Mouse (Mus musculus): ENCODE results near the gene Dnm2.
A peak's percentile ranks its signal among the peaks of the same experiment; 100 is the strongest.

The Dnm2 gene

DNA sequence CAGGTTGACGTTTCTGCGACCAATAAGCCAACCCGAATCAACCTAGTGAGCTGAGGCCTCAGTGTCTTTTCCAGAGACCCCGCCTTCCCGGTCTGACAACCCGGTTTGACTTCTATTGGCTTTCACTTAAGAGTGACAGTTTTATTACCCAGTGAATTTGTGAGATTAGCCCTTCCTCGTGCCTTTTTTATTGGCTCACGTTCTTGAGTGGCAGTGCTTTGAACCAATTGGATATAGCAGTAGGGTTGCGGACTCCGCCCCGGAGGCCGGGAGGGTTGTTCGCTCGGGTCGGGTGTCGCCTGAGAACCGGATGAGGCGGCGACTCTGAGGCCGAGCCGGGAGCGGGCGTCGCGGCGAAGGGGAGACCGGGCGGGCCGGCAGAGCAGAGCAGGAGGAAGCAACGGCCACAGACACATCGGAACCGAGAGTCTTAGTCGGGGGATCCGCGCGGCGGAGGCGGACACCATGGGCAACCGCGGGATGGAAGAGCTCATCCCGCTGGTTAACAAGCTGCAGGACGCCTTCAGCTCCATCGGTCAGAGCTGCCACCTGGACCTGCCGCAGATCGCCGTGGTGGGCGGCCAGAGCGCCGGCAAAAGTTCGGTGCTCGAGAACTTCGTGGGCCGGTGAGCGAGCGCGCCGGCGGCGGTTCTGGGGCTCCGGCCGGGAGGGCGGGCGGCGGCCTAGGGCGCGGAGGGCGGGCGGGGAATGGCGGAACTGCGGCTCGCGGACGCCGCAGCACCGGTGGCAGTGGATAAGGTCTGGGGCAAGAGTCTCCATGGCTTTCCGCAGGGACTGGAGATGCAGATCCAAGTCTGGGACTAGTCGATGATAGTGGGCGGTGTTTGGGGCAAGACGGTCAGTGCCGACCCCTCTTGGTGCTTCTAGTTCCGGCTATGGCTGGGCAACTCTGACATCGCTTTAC lies at the start of gene Dnm2:
Gene Dnm2 (plus strand): TSS at position 278 of the 925 bp plus-strand sequence.
- DNase-seq, result peak; percentile 100

DNA sequence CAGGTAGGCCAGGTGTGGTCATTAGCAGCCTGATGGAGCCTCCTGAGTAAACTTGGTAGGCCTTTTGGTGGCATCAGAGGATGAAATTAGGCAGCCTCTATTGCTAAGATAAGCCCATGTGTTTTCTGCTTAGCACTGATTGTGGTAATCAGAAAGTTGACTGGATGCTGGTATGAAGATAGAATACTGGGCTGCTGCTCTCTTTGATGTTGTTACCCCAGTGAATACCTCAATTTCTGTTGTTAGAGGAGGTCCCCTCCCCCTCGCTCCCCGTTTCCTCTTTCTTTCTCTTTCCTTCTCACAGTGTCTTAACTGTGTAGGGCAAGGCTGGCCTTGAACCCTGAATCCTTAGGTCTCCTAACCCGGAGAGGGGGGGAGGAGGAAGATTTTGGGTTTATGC lies 45.5 kb upstream of the Dnm2 start:
- DNase-seq, result peak; percentile 38

- no peak for DNase-seq
These were observed 43.8 kb upstream of the Dnm2 start for GRCm38 (mm10) chr9:21380868-21381267.

GRCm38 (mm10) chr9:21383966-21384365 lies 40.7 kb upstream of the Dnm2 start:
- no peak for DNase-seq

DNA sequence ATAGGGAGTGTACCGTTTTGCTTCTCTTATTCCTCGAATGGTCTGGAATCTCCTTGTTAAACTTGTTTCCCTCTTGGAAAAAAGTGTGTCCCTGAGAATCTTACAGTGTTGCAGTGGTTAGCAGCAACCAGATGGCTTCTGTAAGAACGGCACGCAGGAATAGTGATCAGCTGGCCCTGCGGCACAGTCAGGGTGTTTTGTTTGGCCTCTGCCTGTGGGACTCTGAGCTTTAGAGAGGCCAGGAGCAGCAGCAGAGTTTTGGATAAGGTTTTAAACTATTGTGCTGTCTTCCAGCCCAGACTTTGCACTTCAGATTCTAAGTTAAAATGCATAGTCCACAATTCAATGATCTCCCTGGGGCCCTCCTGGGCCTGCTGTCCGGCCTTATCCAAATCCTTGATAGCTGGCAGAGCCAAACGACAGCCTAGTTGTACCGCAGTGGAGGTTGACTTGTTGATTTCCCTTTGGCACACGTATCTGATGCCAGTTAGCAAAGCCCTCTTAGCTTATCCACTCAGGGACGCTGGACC lies 32.0 kb upstream of the Dnm2 start:
- DNase-seq, result no peak

- DNase-seq, result no peak
These were observed 29.0 kb upstream of the Dnm2 start for GRCm38 (mm10) chr9:21395692-21396091.

GRCm38 (mm10) chr9:21397170-21397569 lies 27.5 kb upstream of the Dnm2 start:
- no peak for DNase-seq

GRCm38 (mm10) chr9:21401042-21401441 lies 23.7 kb upstream of the Dnm2 start:
- DNase-seq, result no peak

DNA sequence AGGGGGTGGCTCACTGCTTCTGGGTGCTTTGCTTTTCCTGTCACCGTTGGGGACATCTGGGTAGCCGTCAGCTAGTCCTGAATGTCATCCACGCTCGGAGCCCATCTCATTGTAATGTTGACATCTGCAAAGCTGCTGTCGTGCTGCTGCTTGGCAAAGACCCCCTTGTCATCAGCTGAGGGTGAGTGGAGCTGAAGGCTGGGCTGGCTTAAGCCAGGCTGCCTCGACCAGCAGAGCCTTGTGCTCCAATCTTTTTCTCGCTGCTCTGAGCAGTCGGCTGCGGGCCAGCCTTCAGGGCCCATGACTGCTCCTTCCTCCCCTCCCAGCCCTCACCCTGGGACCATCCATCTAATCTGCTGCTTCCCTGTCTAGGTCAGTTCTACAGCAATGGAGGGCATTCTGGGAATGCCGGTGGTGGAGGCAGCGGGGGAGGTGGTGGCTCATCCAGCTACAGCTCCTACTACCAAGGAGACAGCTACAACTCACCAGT lies 21.9 kb upstream of the Dnm2 start:
- no peak for DNase-seq

- no peak for DNase-seq
These were observed 21.0 kb upstream of the Dnm2 start for GRCm38 (mm10) chr9:21403745-21404144.

GRCm38 (mm10) chr9:21405525-21405924 lies 19.2 kb upstream of the Dnm2 start:
- no peak for DNase-seq

DNA sequence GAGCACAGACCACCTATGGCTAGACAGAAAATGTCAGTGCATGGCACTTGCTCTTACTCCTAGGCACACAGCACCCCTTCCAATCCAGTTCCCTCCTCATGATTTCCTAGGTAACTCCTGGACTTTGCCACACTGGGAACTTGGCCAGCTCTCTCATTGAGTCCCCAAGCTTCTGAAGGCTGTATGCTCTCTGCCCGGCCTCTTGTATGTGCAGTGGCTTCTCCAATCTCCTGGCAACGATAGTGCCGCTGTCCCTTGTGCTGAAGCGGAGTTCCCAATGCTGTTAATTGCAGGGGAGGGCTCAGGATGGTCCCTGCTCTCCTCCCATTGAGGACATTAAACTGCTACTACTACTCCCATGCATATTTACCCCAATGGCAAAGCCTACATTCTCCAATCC lies 16.8 kb upstream of the Dnm2 start:
- no peak for DNase-seq

- DNase-seq, result no peak
These were observed 16.1 kb upstream of the Dnm2 start for GRCm38 (mm10) chr9:21408624-21409023.

- DNase-seq, result peak; percentile 85
These were observed 15.0 kb upstream of the Dnm2 start for GRCm38 (mm10) chr9:21409592-21410317.

DNA sequence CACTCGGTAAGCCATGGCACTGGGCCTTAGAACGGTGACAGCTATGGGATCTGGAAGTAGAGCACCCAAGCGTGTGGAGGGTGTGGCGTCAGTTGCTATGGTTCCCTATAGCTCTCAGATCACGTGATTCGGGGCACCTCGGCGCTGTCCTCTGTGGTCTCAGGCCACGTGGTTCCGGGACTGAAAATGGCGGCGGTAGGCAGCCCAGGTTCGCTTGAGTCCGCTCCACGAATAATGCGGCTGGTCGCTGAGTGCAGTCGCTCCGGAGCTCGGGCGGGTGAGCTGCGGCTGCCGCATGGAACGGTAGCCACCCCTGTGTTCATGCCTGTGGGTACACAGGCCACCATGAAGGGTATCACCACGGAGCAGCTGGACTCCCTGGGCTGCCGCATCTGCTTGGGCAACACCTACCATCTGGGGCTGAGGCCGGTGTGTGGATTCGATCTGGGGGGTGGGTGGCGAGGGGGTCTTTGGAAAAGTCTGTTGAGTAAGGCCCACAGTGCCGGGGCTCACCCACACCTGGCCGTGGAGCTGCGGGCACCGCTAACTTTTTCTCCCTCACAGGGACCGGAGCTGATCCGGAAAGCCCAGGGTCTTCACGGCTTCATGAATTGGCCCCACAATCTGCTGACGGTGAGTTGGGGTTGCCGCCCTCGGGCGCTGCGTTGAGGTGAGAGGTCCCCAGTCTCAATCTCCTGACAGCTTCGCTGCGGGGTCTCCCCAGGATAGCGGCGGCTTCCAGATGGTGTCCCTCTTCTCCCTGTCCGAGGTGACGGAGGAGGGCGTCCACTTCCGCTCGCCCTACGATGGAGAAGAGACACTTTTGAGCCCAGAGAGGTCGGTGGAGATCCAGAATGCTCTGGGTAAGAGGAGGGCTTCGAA lies 12.8 kb upstream of the Dnm2 start, which contains the start of gene Qtrt1:
Gene Qtrt1 (plus strand): TSS at position 169 of the 882 bp plus-strand sequence.
- DNase-seq, result peak; percentile 80

- no peak for DNase-seq
These were observed 6.8 kb upstream of the Dnm2 start for GRCm38 (mm10) chr9:21417866-21418265.

DNA sequence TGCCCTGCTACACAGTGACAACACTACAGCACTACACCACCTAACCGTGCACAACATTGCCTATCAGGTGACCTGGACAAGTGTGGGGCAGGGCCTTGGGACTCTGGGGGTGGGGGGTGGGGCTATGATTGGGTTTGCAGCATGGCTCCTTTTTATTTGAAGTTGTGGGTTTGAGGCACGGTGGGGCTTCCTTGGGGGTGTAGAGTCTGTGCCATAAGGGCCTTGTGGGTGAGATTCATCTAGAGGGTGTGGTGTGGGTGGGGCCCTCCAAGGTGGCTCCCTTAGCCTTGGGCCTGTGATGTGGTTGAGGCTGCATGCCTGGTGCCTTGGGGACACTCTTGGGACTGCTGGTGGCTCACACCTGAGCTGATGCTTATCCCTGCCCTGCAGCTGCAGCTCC lies 5.1 kb upstream of the Dnm2 start:
- peak; percentile 49 for DNase-seq

- DNase-seq, result no peak
These were observed 843 bp downstream of the Dnm2 start for GRCm38 (mm10) chr9:21425556-21425945.

GRCm38 (mm10) chr9:21426013-21426412 lies 1.3 kb downstream of the Dnm2 start:
- peak; percentile 32 for DNase-seq

GRCm38 (mm10) chr9:21426525-21426924 lies 1.8 kb downstream of the Dnm2 start:
- no peak for DNase-seq

DNA sequence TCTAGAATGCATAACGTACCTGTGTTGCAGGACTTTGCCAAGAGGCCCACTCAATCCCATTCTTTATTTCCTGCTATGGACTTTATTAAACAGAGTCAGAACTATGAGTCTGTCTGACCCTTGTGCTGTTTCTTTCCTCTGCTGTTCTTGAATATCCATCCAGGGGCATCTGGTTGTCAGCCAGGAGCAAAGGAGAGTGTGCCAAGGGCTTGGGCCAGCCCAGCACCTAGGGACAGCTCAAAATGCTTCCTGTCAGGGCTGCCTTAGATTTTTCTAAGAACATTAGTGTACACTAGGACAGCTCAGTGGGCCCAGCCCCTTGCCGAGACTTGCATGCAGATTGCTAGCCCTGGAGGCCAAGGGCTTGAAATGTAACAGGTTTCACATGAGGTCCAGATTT lies 3.1 kb downstream of the Dnm2 start:
- DNase-seq, result no peak

DNA sequence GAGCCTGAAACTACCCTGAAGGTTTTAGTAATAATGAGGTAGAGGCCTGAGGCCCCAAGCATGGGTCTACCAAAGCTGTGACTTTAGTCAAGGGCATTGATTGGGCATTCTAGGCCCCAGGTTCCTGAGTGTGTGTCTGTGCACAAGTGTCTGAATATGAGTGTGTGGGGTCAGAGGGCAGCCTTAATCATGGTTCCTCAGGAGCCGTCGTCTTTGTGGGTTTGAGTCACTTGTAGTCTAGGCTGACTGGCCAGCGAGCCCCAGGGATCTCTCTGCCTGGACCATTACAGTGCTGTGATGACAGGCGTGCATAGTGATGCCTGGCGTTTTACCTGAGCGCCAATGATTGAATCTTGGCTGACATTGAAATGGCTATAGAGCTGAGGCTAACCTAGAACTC lies 3.5 kb downstream of the Dnm2 start:
- DNase-seq, result no peak

DNA sequence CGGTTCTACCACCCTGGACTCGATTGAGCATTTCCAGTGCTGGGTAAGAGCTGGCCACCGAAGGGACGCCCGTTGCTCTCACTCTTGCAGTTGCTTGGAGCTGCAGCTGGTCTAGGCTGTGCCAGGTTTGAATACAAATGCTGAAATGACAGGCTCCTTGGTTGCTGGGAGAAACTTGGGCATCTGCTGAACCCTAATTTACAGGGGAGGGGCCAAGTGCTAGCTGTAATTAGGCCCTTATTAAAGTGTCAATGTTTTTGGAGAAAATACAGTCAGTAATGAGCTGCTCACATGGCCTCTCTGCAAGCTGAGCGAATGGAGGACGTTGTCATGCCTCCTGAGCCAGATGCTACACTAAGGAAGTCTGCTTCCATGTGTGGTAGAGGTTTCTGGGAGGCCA lies 6.0 kb downstream of the Dnm2 start:
- no peak for DNase-seq
